Mouse (Mus musculus) heart, postnatal 0 days (tissue): ENCODE data around the gene Gm36028.

Source experiments
- CTCF ChIP-seq: IDR thresholded peaks from 2 replicates; pipeline ENCODE4 v1.5.1; 2016; ENCODE audit warnings: antibody characterized with exemption, control low read depth, low read depth
- EP300 ChIP-seq: IDR thresholded peaks from 2 replicates; pipeline ENCODE4 v1.6.1; 2016; ENCODE audit warnings: antibody characterized with exemption, low read depth

DNA sequence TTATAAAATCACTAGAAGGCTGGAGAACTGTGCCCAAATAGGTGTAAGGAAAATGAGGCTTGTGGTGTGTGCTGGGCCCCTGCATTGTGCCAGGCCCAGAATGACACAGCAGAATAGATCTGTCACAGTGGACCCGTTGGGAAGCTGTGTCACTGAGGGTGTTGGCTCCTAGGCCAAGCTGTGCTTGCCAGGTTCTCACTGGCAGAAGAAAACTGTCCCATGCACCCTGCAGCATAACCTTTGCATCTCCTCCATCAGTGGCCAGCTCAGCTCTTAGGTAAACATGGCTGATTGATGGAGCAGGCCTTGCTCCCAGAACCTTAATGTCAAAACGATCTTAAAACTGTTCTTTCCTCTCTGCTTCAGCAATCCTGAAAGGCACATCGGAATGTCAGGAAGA is 4.6 kb downstream of the Gm36028 start:
- TF ChIP-seq CTCF (no peak), EP300 (no peak)
